In genomic region chr5:110745021-110745420, GRCm38 (mm10) we compare ENCODE assay signal across 24 mouse cellular contexts.
"Had no signal": no experiment of that assay in that cellular context is flagged by ENCODE, and none has a peak within 500 bp of the region (broad histone marks: within the 10 kb centered on the region; RNA-seq: fewer than 3 reads in every experiment).

No protein-coding gene starts in this region.

- H3K36me3 ChIP-seq: intestine, embryonic 15.5 days had no signal

- H3K9me3 ChIP-seq: heart, embryonic 12.5 days; hindbrain, embryonic 10.5 days; hindbrain, embryonic 12.5 days; intestine, embryonic 15.5 days; limb, embryonic 10.5 days; limb, embryonic 12.5 days; liver, embryonic 12.5 days had no signal

- H3K4me1 ChIP-seq: heart, embryonic 12.5 days; hindbrain, embryonic 10.5 days; hindbrain, embryonic 12.5 days; intestine, embryonic 15.5 days; limb, embryonic 10.5 days; limb, embryonic 12.5 days had no signal

- H3K27me3 ChIP-seq: heart, embryonic 12.5 days; hindbrain, embryonic 12.5 days; intestine, embryonic 15.5 days; limb, embryonic 12.5 days; liver, embryonic 12.5 days had no signal

- DNase-seq: gastrocnemius, postnatal 14 days; gastrocnemius, postnatal 36 days; heart, adult 2 months; heart, postnatal 10 days; heart, postnatal 36 days; kidney, adult 18-20 months; kidney, adult 8-10 months; kidney, postnatal 10 days; kidney, postnatal 25 days; kidney, postnatal 4 days; lung, adult 18-20 months had no signal

- H3K27ac ChIP-seq: heart, adult 2 months; hindbrain, embryonic 10.5 days; hindbrain, embryonic 12.5 days; hindbrain, embryonic 14.5 days; intestine, embryonic 15.5 days; layer of hippocampus, adult 2 months; limb, embryonic 10.5 days; limb, embryonic 12.5 days; liver, embryonic 12.5 days; liver, embryonic 14.5 days had no signal

- H3K4me3 ChIP-seq: heart, adult 2 months; heart, embryonic 12.5 days; hindbrain, embryonic 10.5 days; hindbrain, embryonic 12.5 days; intestine, embryonic 15.5 days; layer of hippocampus, adult 2 months; limb, embryonic 10.5 days; limb, embryonic 12.5 days; liver, embryonic 12.5 days had no signal

- ATAC-seq: hindbrain, embryonic 16.5 days; inflammation-experienced regulatory T-cells, adult 6 months; intestine, embryonic 15.5 days; intestine, postnatal 0 days; liver, embryonic 12.5 days had no signal
